Mouse (Mus musculus) liver, embryonic 14.5 days (tissue): ENCODE results near the gene Ctnnd2. TPM values are rescaled to one million over a fixed set of nuclear protein-coding genes. Genes with fewer than 3 reads are reported as not detected.

Experiments used
- ATAC-seq: fragments of 200-750 bp; cut with Nextera tagmentation; 2 replicates; pipeline ENCODE4 v1.8.0; 2017; ENCODE audit warnings: moderate number of reproducible peaks, mild to moderate bottlenecking, moderate library complexity; ENCODE audit not compliant: insufficient read depth
- DNase-seq, 3 experiments: peaks; one replicate each; pipeline ENCODE4 v3.0.0-alpha.2; 2012 to 2013; ENCODE audit warnings: low read depth in 3 of 3, low spot score in 3 of 3
- H3K27ac ChIP-seq: fragments of 300-500 bp; sonication (generic); 2 replicates; pipeline ENCODE4 v1.5.1; 2014; ENCODE audit warnings: moderate library complexity, mild to moderate bottlenecking, control low read depth, inconsistent platforms
- H3K27me3 ChIP-seq: fragments of 300-500 bp; sonication (generic); 2 replicates; pipeline ENCODE4 v1.6.1; 2014; ENCODE audit warnings: mild to moderate bottlenecking, low read length, moderate library complexity; ENCODE audit not compliant: control insufficient read depth, insufficient read depth
- H3K36me3 ChIP-seq: fragments of 300-500 bp; sonication (generic); replicated peaks from 2 replicates; pipeline ENCODE4 v1.6.1; 2014; ENCODE audit warnings: low read depth; ENCODE audit not compliant: control insufficient read depth, insufficient read depth
- H3K4me1 ChIP-seq, 2 experiments: fragments of 200-500 bp in 1 of 2; fragments of 300-500 bp in 1 of 2; sonication (generic) in 1 of 2; replicated peaks; 2 replicates each; pipeline ENCODE4 v1.6.1; 2012 to 2014; ENCODE audit warnings: antibody characterized with exemption in 1 of 2, inconsistent platforms in 1 of 2, low read length in 1 of 2; ENCODE audit not compliant: control insufficient read depth in 2 of 2, insufficient read depth in 2 of 2
- H3K4me2 ChIP-seq: fragments of 300-500 bp; sonication (generic); 2 replicates; pipeline ENCODE4 v1.6.1; 2014; ENCODE audit warnings: low read depth, mild to moderate bottlenecking, control low read depth, moderate library complexity
- H3K4me3 ChIP-seq, 2 experiments: fragments of 200-500 bp in 1 of 2; fragments of 300-500 bp in 1 of 2; sonication (generic) in 1 of 2; 2 replicates each; pipeline ENCODE4 v1.5.1; 2012 to 2014; ENCODE audit warnings: low read depth in 2 of 2, low read length in 2 of 2, mild to moderate bottlenecking in 2 of 2, control low read depth in 1 of 2, inconsistent platforms in 1 of 2, moderate library complexity in 1 of 2; ENCODE audit not compliant: insufficient read depth in 1 of 2
- H3K9ac ChIP-seq: fragments of 300-500 bp; sonication (generic); replicated peaks from 2 replicates; pipeline ENCODE4 v1.6.1; 2014; ENCODE audit warnings: mild to moderate bottlenecking, control low read depth, moderate library complexity
- H3K9me3 ChIP-seq: fragments of 300-500 bp; sonication (generic); 2 replicates; pipeline ENCODE4 v1.6.1; 2016; ENCODE audit warnings: low read length, mixed read lengths; ENCODE audit not compliant: control insufficient read depth
- CTCF ChIP-seq: IDR thresholded peaks from 2 replicates; pipeline ENCODE4 v1.5.1; 2016; ENCODE audit warnings: antibody characterized with exemption, low read depth, control low read depth
- EP300 ChIP-seq: IDR thresholded peaks from 2 replicates; pipeline ENCODE4 v1.6.1; 2016; ENCODE audit warnings: antibody characterized with exemption, low read depth
- WGBS: fragments of 180-500 bp; shearing (Covaris S2); extraction: QIAGEN DNeasy Blood & Tissue Kit; methylation state at CpG from one replicate; pipeline ENCODE4 v1.1.7; 2014; ENCODE audit not compliant: insufficient replicate concordance; 5-methylcytosine and 5-hydroxymethylcytosine counted together
- polyA plus RNA-seq, 2 experiments: library from polyadenylated mRNA; depleted of rRNA in 1 of 2; stranded (reverse) in 1 of 2; unstranded in 1 of 2; fragments of >200 nt; fragmentation: Nextera tagmentation in 1 of 2; extraction: Ambion mirVana in 1 of 2; gene quantifications; 2 replicates each; pipeline versions ENCODE4 v1.2.1 to v1.2.3; 2012 to 2014

Gene Ctnnd2
- polyA plus RNA-seq, 2 experiments: 0.09 to 0.11 TPM

- no peaks in the 10 kb centered on the region for H3K9me3 ChIP-seq
- ATAC-seq: no peak
- no peak overlapping the region for H3K4me3 ChIP-seq
- 59% methylated on average over 2 of the region's 2 CpGs for WGBS
- TF ChIP-seq CTCF: no peak
- TF ChIP-seq EP300: no peak
- DNase-seq: no peak
- H3K27me3 ChIP-seq: no peaks in the 10 kb centered on the region
- no peak overlapping the region for H3K9ac ChIP-seq
- H3K4me1 ChIP-seq: no peaks in the 10 kb centered on the region
- no peak overlapping the region for H3K27ac ChIP-seq
- no peak overlapping the region for H3K4me2 ChIP-seq
- H3K36me3 ChIP-seq: no peaks in the 10 kb centered on the region
Observed at GRCm38 (mm10) chr15:30201211-30201610, 28.8 kb downstream of the Ctnnd2 start.

GRCm38 (mm10) chr15:30201617-30202016 lies 29.2 kb downstream of the Ctnnd2 start:
- H3K4me1 ChIP-seq: no peaks in the 10 kb centered on the region
- no peak overlapping the region for H3K27ac ChIP-seq
- no peaks in the 10 kb centered on the region for H3K36me3 ChIP-seq
- ATAC-seq (no peak), DNase-seq (no peak)
- WGBS: 69% methylated on average over 3 of the region's 3 CpGs
- no peaks in the 10 kb centered on the region for H3K27me3 ChIP-seq
- no peak overlapping the region for H3K4me2 ChIP-seq
- H3K9ac ChIP-seq: no peak overlapping the region
- TF ChIP-seq CTCF (no peak), EP300 (no peak)
- no peak overlapping the region for H3K4me3 ChIP-seq
- H3K9me3 ChIP-seq: no peaks in the 10 kb centered on the region

GRCm38 (mm10) chr15:30212746-30213145 lies 40.4 kb downstream of the Ctnnd2 start:
- H3K4me1 ChIP-seq: no peaks in the 10 kb centered on the region
- ATAC-seq: no peak
- no peaks in the 10 kb centered on the region for H3K36me3 ChIP-seq
- 62% methylated on average over 5 of the region's 5 CpGs for WGBS
- TF ChIP-seq CTCF (no peak), EP300 (no peak)
- H3K9me3 ChIP-seq: no peaks in the 10 kb centered on the region
- no peak overlapping the region for H3K4me3 ChIP-seq
- DNase-seq: no peak
- H3K4me2 ChIP-seq: no peak overlapping the region
- H3K9ac ChIP-seq: no peak overlapping the region
- H3K27ac ChIP-seq: no peak overlapping the region
- no peaks in the 10 kb centered on the region for H3K27me3 ChIP-seq

- H3K4me1 ChIP-seq: no peaks in the 10 kb centered on the region
- H3K9ac ChIP-seq: no peak overlapping the region
- WGBS: 58% methylated on average over 4 of the region's 4 CpGs
- no peaks in the 10 kb centered on the region for H3K36me3 ChIP-seq
- no peak overlapping the region for H3K27ac ChIP-seq
- DNase-seq (no peak), ATAC-seq (no peak)
- H3K4me3 ChIP-seq: no peak overlapping the region
- no peaks in the 10 kb centered on the region for H3K9me3 ChIP-seq
- TF ChIP-seq CTCF: no peak
- no peak for TF ChIP-seq EP300
- no peaks in the 10 kb centered on the region for H3K27me3 ChIP-seq
- H3K4me2 ChIP-seq: no peak overlapping the region
Observed at GRCm38 (mm10) chr15:30215871-30216270, 43.5 kb downstream of the Ctnnd2 start.

GRCm38 (mm10) chr15:30229112-30229511 lies 56.7 kb downstream of the Ctnnd2 start:
- Histone ChIP-seq H3K9ac (no peak overlapping the region), H3K9me3 (no peaks in the 10 kb centered on the region), H3K27ac (no peak overlapping the region), H3K36me3 (no peaks in the 10 kb centered on the region), H3K4me3 (no peak overlapping the region), H3K27me3 (no peaks in the 10 kb centered on the region), H3K4me1 (no peaks in the 10 kb centered on the region), H3K4me2 (no peak overlapping the region)
- no peak for ATAC-seq
- WGBS: 81% methylated on average over 4 of the region's 4 CpGs
- TF ChIP-seq EP300 (no peak), CTCF (no peak)
- DNase-seq: no peak
